Mouse (Mus musculus): Measurements from ENCODE around the gene Ms4a6d.

- no peak for TF ChIP-seq CTCF (IDR thresholded peaks at IDR 0.05; ENCODE audit: insufficient read depth, low read length)
- no peak for TF ChIP-seq POLR2A (IDR thresholded peaks at IDR 0.05; ENCODE audit: borderline replicate concordance, extremely low read depth, low read depth, low read length)
Observed at GRCm38 (mm10) chr19:11635572-11635971, 30.9 kb upstream of the Ms4a6d start.
